ENCODE assay signal across 8 mouse cellular contexts in genomic region chr6:48601271-48602079, GRCm38 (mm10). TPM values are rescaled to one million over a fixed set of nuclear protein-coding genes. Genes with fewer than 3 reads are reported as not detected.
A peak's percentile ranks its signal among the peaks of the same experiment; 100 is the strongest.
DNase-seq lines count a peak whose midpoint lies in the region; ATAC-seq lines count a peak whose summit lies in the region.

Gene Zfp775 (plus strand): TSS chr6:48602063.

- DNase-seq in R1 (ENCODE audit: low read depth, low spot score), result peak; percentile 90
- DNase-seq in cerebellum, postnatal 25 days, result peak; percentile 99
- DNase-seq in frontal cortex, postnatal 25 days (ENCODE audit: low spot score in 2 of 2), result peak; percentile 88 to 94
- peak; percentile 92 for DNase-seq in hindbrain, embryonic 14.5 days (ENCODE audit: low spot score)
- DNase-seq in layer of hippocampus, postnatal 36 days, result peak; percentile 95
- DNase-seq in lung, postnatal 25 days (ENCODE audit: low spot score), result peak; percentile 97
- DNase-seq in retina, adult 2 months (ENCODE audit: low read depth, low spot score), result peak; percentile 80
- peak; percentile 93 for DNase-seq in thymus, postnatal 25 days

- peak within 1 kb of the TSS; percentile 72 for H3K4me2 ChIP-seq in hindbrain, embryonic 14.5 days (replicated peaks)

- peak within 1 kb of the TSS; percentile 85 for H3K9ac ChIP-seq in hindbrain, embryonic 14.5 days

- peaks cover 38% of the 10 kb centered on the region for H3K36me3 ChIP-seq in hindbrain, embryonic 14.5 days (replicated peaks; ENCODE audit: control insufficient read depth, insufficient read depth)

- H3K4me1 ChIP-seq in hindbrain, embryonic 14.5 days (replicated peaks; ENCODE audit: control insufficient read depth, insufficient read depth, low read length), result peaks cover 13% of the 10 kb centered on the region

- H3K27ac ChIP-seq in hindbrain, embryonic 14.5 days, result peak within 1 kb of the TSS; percentile 95

- 5% methylated on average over 42 of the region's 42 CpGs for WGBS in hindbrain, embryonic 14.5 days

- H3K27me3 ChIP-seq in hindbrain, embryonic 14.5 days (ENCODE audit: control insufficient read depth, insufficient read depth, low read length), result no peaks in the 10 kb centered on the region

- H3K4me3 ChIP-seq in hindbrain, embryonic 14.5 days (replicated peaks; ENCODE audit: low read length), result peak within 1 kb of the TSS; percentile 47

- ATAC-seq in hindbrain, embryonic 14.5 days (ENCODE audit: low FRiP score), result peak; percentile 99

- peaks cover 19% of the 10 kb centered on the region for H3K9me3 ChIP-seq in hindbrain, embryonic 14.5 days (ENCODE audit: control insufficient read depth, low read length)

RNA-seq across cellular contexts. Expression of gene Zfp775, which starts in this region (rescaled TPM):
- polyA plus RNA-seq in hindbrain, embryonic 14.5 days (2014; fragmentation: Nextera tagmentation; extraction: Ambion mirVana), result 11.8 and 13.6 TPM in 2 replicates
- total RNA-seq in layer of hippocampus, postnatal 36 days (2021), result 1 to 10 TPM; 6.3 to 7.7 TPM

Comparison
In these comparisons a context has a peak if more than half of its experiments do, and no peak if none do; other contexts are left out.
1. Peak in every context shown above with its lines: DNase-seq, ATAC-seq, H3K4me3 ChIP-seq and H3K27ac ChIP-seq.